Mouse (Mus musculus) hindbrain, embryonic 13.5 days (tissue): ENCODE measurements around the gene Bak1. TPM values are rescaled to one million over a fixed set of nuclear protein-coding genes. Genes with fewer than 3 reads are reported as not detected.

ENCODE experiments used
- ATAC-seq: fragments of 200-750 bp; cut with Nextera tagmentation; 2 replicates; pipeline ENCODE4 v1.8.0; 2017; ENCODE audit warnings: moderate TSS enrichment; ENCODE audit not compliant: low FRiP score
- H3K27ac ChIP-seq: fragments of 300-500 bp; sonication (generic); 2 replicates; pipeline ENCODE4 v1.5.1; 2015; ENCODE audit warnings: inconsistent platforms, mild to moderate bottlenecking, moderate library complexity
- H3K27me3 ChIP-seq: fragments of 300-500 bp; sonication (generic); 2 replicates; pipeline ENCODE4 v1.6.1; 2015; ENCODE audit warnings: mild to moderate bottlenecking, inconsistent platforms
- H3K36me3 ChIP-seq: fragments of 300-500 bp; sonication (generic); 2 replicates; pipeline ENCODE4 v1.6.1; 2015; ENCODE audit warnings: mild to moderate bottlenecking, inconsistent platforms
- H3K4me1 ChIP-seq: fragments of 300-500 bp; sonication (generic); replicated peaks from 2 replicates; pipeline ENCODE4 v1.6.1; 2015; ENCODE audit warnings: inconsistent platforms
- H3K4me2 ChIP-seq: fragments of 300-500 bp; sonication (generic); 2 replicates; pipeline ENCODE4 v1.6.1; 2015; ENCODE audit warnings: inconsistent platforms, mild to moderate bottlenecking, moderate library complexity
- H3K4me3 ChIP-seq: fragments of 300-500 bp; sonication (generic); 2 replicates; pipeline ENCODE4 v1.5.1; 2015; ENCODE audit warnings: mild to moderate bottlenecking, inconsistent platforms
- H3K9ac ChIP-seq: fragments of 300-500 bp; sonication (generic); 2 replicates; pipeline ENCODE4 v1.6.1; 2015; ENCODE audit warnings: mild to moderate bottlenecking, inconsistent platforms
- H3K9me3 ChIP-seq: fragments of 300-500 bp; sonication (generic); 2 replicates; pipeline ENCODE4 v1.6.1; 2016; ENCODE audit warnings: inconsistent platforms
- WGBS: fragments of 180-500 bp; shearing (Covaris S2); methylation state at CpG from one replicate; pipeline ENCODE4 v1.1.7; 2015; 5-methylcytosine and 5-hydroxymethylcytosine counted together
- polyA plus RNA-seq: library from polyadenylated mRNA; unstranded; fragments of >200 nt; fragmentation: Nextera tagmentation; extraction: Ambion mirVana; gene quantifications from 2 replicates; pipeline ENCODE4 v1.2.1, GENCODE M21; 2015

Bak1 gene
- polyA plus RNA-seq, 1 experiment from 2014 or later: 2.5 TPM

- H3K4me2 ChIP-seq: no peak overlapping the region
- H3K36me3 ChIP-seq: no peaks in the 10 kb centered on the region
- H3K9me3 ChIP-seq: no peaks in the 10 kb centered on the region
- H3K9ac ChIP-seq: no peak overlapping the region
- peaks cover 11% of the 10 kb centered on the region; the same call in 1 of the 2 replicates for H3K4me1 ChIP-seq
- 90% methylated on average over 10 of the region's 10 CpGs for WGBS
- no peak overlapping the region for H3K4me3 ChIP-seq
- H3K27me3 ChIP-seq: no peaks in the 10 kb centered on the region
- no peak overlapping the region for H3K27ac ChIP-seq
- ATAC-seq: no peak
Observed at GRCm38 (mm10) chr17:27011167-27011566, 17.6 kb downstream of the Bak1 start.

GRCm38 (mm10) chr17:27008277-27008676 is 20.5 kb downstream of the Bak1 start:
- Histone ChIP-seq H3K4me3 (no peak overlapping the region), H3K27me3 (peaks cover 6% of the 10 kb centered on the region; the same call in 1 of the 2 replicates), H3K4me1 (peaks cover 11% of the 10 kb centered on the region; the same call in 1 of the 2 replicates), H3K4me2 (no peak overlapping the region), H3K36me3 (no peaks in the 10 kb centered on the region), H3K9me3 (no peaks in the 10 kb centered on the region), H3K27ac (no peak overlapping the region), H3K9ac (no peak overlapping the region)
- WGBS: 87% methylated on average over 2 of the region's 2 CpGs
- ATAC-seq: no peak

- no peak for ATAC-seq
- H3K27ac ChIP-seq: no peak overlapping the region
- no peaks in the 10 kb centered on the region for H3K9me3 ChIP-seq
- H3K9ac ChIP-seq: no peak overlapping the region
- H3K4me2 ChIP-seq: no peak overlapping the region
- 63% methylated on average over 11 of the region's 11 CpGs for WGBS
- H3K4me3 ChIP-seq: no peak overlapping the region
- H3K4me1 ChIP-seq: no peaks in the 10 kb centered on the region
- H3K36me3 ChIP-seq: peaks cover 4% of the 10 kb centered on the region
- peaks cover 6% of the 10 kb centered on the region; the same call in 1 of the 2 replicates for H3K27me3 ChIP-seq
Observed at GRCm38 (mm10) chr17:27005644-27006043, 23.2 kb downstream of the Bak1 start.

GRCm38 (mm10) chr17:27004903-27005485 is 23.8 kb downstream of the Bak1 start:
- H3K9ac ChIP-seq: no peak overlapping the region
- H3K27me3 ChIP-seq: peaks cover 6% of the 10 kb centered on the region; the same call in 1 of the 2 replicates
- H3K27ac ChIP-seq: no peak overlapping the region
- H3K36me3 ChIP-seq: peaks cover 4% of the 10 kb centered on the region
- H3K4me2 ChIP-seq: no peak overlapping the region
- ATAC-seq: no peak
- WGBS: 41% methylated on average over 19 of the region's 19 CpGs
- H3K4me1 ChIP-seq: no peaks in the 10 kb centered on the region
- no peaks in the 10 kb centered on the region for H3K9me3 ChIP-seq
- H3K4me3 ChIP-seq: no peak overlapping the region

- Histone ChIP-seq H3K27me3 (peaks cover 6% of the 10 kb centered on the region; the same call in 1 of the 2 replicates), H3K4me3 (no peak overlapping the region), H3K27ac (no peak overlapping the region), H3K4me2 (no peak overlapping the region), H3K4me1 (no peaks in the 10 kb centered on the region), H3K36me3 (peaks cover 4% of the 10 kb centered on the region), H3K9me3 (no peaks in the 10 kb centered on the region), H3K9ac (no peak overlapping the region)
- WGBS: 36% methylated on average over 9 of the region's 9 CpGs
- ATAC-seq: no peak
Observed at GRCm38 (mm10) chr17:27004431-27004830, 24.4 kb downstream of the Bak1 start.

GRCm38 (mm10) chr17:27001889-27002288 is 26.9 kb downstream of the Bak1 start:
- H3K4me1 ChIP-seq: no peaks in the 10 kb centered on the region
- no peak for ATAC-seq
- H3K4me2 ChIP-seq: no peak overlapping the region
- no peak overlapping the region for H3K27ac ChIP-seq
- no peak overlapping the region for H3K9ac ChIP-seq
- peaks cover 6% of the 10 kb centered on the region; the same call in 1 of the 2 replicates for H3K27me3 ChIP-seq
- peaks cover 4% of the 10 kb centered on the region for H3K36me3 ChIP-seq
- H3K9me3 ChIP-seq: no peaks in the 10 kb centered on the region
- 42% methylated on average over 6 of the region's 6 CpGs for WGBS
- H3K4me3 ChIP-seq: no peak overlapping the region

GRCm38 (mm10) chr17:27001151-27001550 is 27.7 kb downstream of the Bak1 start:
- no peak for ATAC-seq
- Histone ChIP-seq H3K36me3 (peaks cover 4% of the 10 kb centered on the region), H3K4me1 (no peaks in the 10 kb centered on the region), H3K9me3 (no peaks in the 10 kb centered on the region), H3K27ac (no peak overlapping the region), H3K4me2 (no peak overlapping the region), H3K9ac (no peak overlapping the region), H3K27me3 (peaks cover 6% of the 10 kb centered on the region; the same call in 1 of the 2 replicates), H3K4me3 (no peak overlapping the region)
- WGBS: 80% methylated on average over 7 of the region's 7 CpGs

- peaks cover 3% of the 10 kb centered on the region; the same call in 1 of the 2 replicates for H3K27me3 ChIP-seq
- H3K36me3 ChIP-seq: peaks cover 4% of the 10 kb centered on the region
- WGBS: 81% methylated on average over 12 of the region's 12 CpGs
- H3K4me2 ChIP-seq: no peak overlapping the region
- H3K9ac ChIP-seq: no peak overlapping the region
- H3K4me3 ChIP-seq: no peak overlapping the region
- H3K4me1 ChIP-seq: no peaks in the 10 kb centered on the region
- H3K9me3 ChIP-seq: no peaks in the 10 kb centered on the region
- ATAC-seq: no peak
- no peak overlapping the region for H3K27ac ChIP-seq
Observed at GRCm38 (mm10) chr17:26999996-27000395, 28.8 kb downstream of the Bak1 start.

GRCm38 (mm10) chr17:26998283-26998682 is 30.5 kb downstream of the Bak1 start:
- H3K9ac ChIP-seq: no peak overlapping the region
- no peaks in the 10 kb centered on the region for H3K9me3 ChIP-seq
- H3K4me2 ChIP-seq: no peak overlapping the region
- no peak for ATAC-seq
- H3K27ac ChIP-seq: no peak overlapping the region
- no peaks in the 10 kb centered on the region for H3K27me3 ChIP-seq
- H3K36me3 ChIP-seq: peaks cover 4% of the 10 kb centered on the region
- WGBS: 92% methylated on average over 15 of the region's 15 CpGs
- no peaks in the 10 kb centered on the region for H3K4me1 ChIP-seq
- H3K4me3 ChIP-seq: no peak overlapping the region

GRCm38 (mm10) chr17:26997661-26998060 is 31.1 kb downstream of the Bak1 start:
- Histone ChIP-seq H3K4me1 (no peaks in the 10 kb centered on the region), H3K4me2 (no peak overlapping the region), H3K4me3 (no peak overlapping the region), H3K36me3 (peaks cover 4% of the 10 kb centered on the region), H3K9me3 (no peaks in the 10 kb centered on the region), H3K27me3 (no peaks in the 10 kb centered on the region), H3K27ac (no peak overlapping the region), H3K9ac (no peak overlapping the region)
- 81% methylated on average over 4 of the region's 4 CpGs for WGBS
- ATAC-seq: no peak

- Histone ChIP-seq H3K36me3 (no peaks in the 10 kb centered on the region), H3K9ac (no peak overlapping the region), H3K9me3 (no peaks in the 10 kb centered on the region), H3K4me2 (no peak overlapping the region), H3K4me3 (no peak overlapping the region), H3K27me3 (no peaks in the 10 kb centered on the region), H3K27ac (no peak overlapping the region), H3K4me1 (no peaks in the 10 kb centered on the region)
- ATAC-seq: no peak
- 79% methylated on average over 8 of the region's 8 CpGs for WGBS
Observed at GRCm38 (mm10) chr17:26995562-26995961, 33.2 kb downstream of the Bak1 start.

- Histone ChIP-seq H3K4me2 (no peak overlapping the region), H3K9ac (no peak overlapping the region), H3K27ac (no peak overlapping the region), H3K36me3 (no peaks in the 10 kb centered on the region), H3K4me3 (no peak overlapping the region), H3K9me3 (no peaks in the 10 kb centered on the region), H3K27me3 (no peaks in the 10 kb centered on the region), H3K4me1 (no peaks in the 10 kb centered on the region)
- ATAC-seq: no peak
- 82% methylated on average over 6 of the region's 6 CpGs for WGBS
Observed at GRCm38 (mm10) chr17:26995006-26995405, 33.8 kb downstream of the Bak1 start.

GRCm38 (mm10) chr17:26994410-26994809 is 34.4 kb downstream of the Bak1 start:
- no peak overlapping the region for H3K4me3 ChIP-seq
- H3K27me3 ChIP-seq: no peaks in the 10 kb centered on the region
- 88% methylated on average over 14 of the region's 14 CpGs for WGBS
- H3K4me1 ChIP-seq: no peaks in the 10 kb centered on the region
- H3K36me3 ChIP-seq: no peaks in the 10 kb centered on the region
- no peak overlapping the region for H3K27ac ChIP-seq
- H3K4me2 ChIP-seq: no peak overlapping the region
- ATAC-seq: no peak
- no peak overlapping the region for H3K9ac ChIP-seq
- no peaks in the 10 kb centered on the region for H3K9me3 ChIP-seq
